Mouse (Mus musculus): ENCODE data around the gene AI413582. TPM values are rescaled to one million over a fixed set of nuclear protein-coding genes. Genes with fewer than 3 reads are reported as not detected.
A peak's percentile ranks its signal among the peaks of the same experiment; 100 is the strongest.

AI413582 gene
- total and polyA plus RNA-seq, 3 experiments: 50.8 to 159 (median 78.2) TPM

DNA sequence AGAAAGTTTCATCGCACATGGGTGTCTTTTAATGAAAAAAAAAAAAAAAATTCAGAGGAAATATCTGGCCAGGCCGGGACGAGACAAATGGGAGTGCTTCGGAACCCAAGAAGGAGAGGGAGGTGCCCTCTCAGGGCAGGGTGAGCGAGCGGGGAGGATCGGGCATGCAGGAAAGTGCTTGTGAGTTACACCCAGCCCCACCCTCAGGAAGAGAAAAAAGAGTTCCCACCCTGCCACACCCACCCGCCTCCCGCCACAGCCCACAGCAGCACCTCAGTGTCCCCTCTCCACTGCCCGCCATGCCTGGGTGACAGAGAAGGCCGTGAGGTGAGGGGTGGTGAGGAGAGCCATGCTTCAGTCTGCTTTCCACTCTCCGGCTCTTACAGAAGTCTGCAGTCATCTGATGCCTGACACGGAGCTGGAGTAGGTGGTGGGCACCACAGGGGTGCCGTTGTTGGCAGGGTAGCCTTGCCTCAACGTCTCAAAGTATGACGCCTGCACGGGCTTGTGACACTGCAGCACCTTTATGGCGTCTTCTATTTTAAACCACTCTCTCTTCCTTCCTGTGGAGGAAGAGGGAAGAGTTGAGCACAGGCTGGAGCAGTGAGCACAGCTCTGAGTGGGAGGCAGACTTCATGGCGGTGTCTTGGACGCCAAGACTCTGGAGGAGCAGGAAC, 15.0 kb upstream of the AI413582 start:
- DNase-seq (ENCODE audit: low spot score) (no peak), ATAC-seq (ENCODE audit: extremely low read depth, insufficient number of reproducible peaks, low FRiP score, poor library complexity, severe bottlenecking) (no peak)
- TF ChIP-seq GATA1 (IDR thresholded peaks at IDR 0.05; ENCODE audit: borderline replicate concordance, low read length) (no peak), POLR2AphosphoS5 (IDR thresholded peaks at IDR 0.05; ENCODE audit: insufficient replicate concordance, low read depth, low read length) (no peak), GATA2 (IDR thresholded peaks at IDR 0.05; ENCODE audit: borderline replicate concordance, low read depth, low read length) (no peak), TAL1 (conservative IDR thresholded peaks at IDR 0.05; ENCODE audit: low read depth, low read length) (no peak), CTCF (IDR thresholded peaks at IDR 0.05; ENCODE audit: low read depth, low read length) (no peak)
- Histone ChIP-seq H3K9me3 (replicated peaks) (no peaks in the 10 kb centered on the region), H3K4me1 (ENCODE audit: insufficient read depth, low read depth, low read length) (peaks cover 81% of the 10 kb centered on the region), H3K36me3 (replicated peaks) (peaks cover 90% of the 10 kb centered on the region), H3K4me3 (ENCODE audit: low read depth, low read length) (peak overlapping the region; percentile 30; the same call in 1 of the 2 replicates), H3K27me3 (ENCODE audit: insufficient read depth, low read length) (no peaks in the 10 kb centered on the region)

DNA sequence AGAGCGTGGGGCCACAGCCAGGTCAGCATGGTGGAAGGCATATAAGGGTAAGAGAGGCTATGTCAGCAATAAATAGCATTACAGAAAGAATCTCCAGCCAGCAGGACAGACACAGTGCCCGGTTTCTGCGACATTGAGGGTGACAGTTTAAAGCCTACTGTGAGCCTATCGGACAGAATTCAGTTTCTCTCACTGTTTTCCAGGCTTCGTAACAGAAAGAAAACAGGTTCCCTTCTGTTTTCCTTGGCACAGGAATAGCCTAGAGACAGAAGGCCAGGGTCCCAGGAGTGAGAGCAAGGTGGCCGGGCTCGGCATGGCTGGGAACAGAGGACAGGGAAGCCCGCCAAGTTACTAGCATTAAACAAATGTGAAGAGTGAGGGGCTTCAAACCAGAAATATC, 14.3 kb upstream of the AI413582 start:
- H3K9me3 ChIP-seq (replicated peaks): no peaks in the 10 kb centered on the region
- DNase-seq (ENCODE audit: low spot score) (no peak), ATAC-seq (ENCODE audit: extremely low read depth, insufficient number of reproducible peaks, low FRiP score, poor library complexity, severe bottlenecking) (no peak)
- no peaks in the 10 kb centered on the region for H3K27me3 ChIP-seq (ENCODE audit: insufficient read depth, low read length)
- no peak overlapping the region for H3K4me3 ChIP-seq (ENCODE audit: low read depth, low read length)
- TF ChIP-seq CTCF (IDR thresholded peaks at IDR 0.05; ENCODE audit: low read depth, low read length): no peak
- TF ChIP-seq GATA2 (IDR thresholded peaks at IDR 0.05; ENCODE audit: borderline replicate concordance, low read depth, low read length): no peak
- no peak for TF ChIP-seq POLR2AphosphoS5 (IDR thresholded peaks at IDR 0.05; ENCODE audit: insufficient replicate concordance, low read depth, low read length)
- no peak for TF ChIP-seq GATA1 (IDR thresholded peaks at IDR 0.05; ENCODE audit: borderline replicate concordance, low read length)
- TF ChIP-seq TAL1 (conservative IDR thresholded peaks at IDR 0.05; ENCODE audit: low read depth, low read length): no peak
- peaks cover 90% of the 10 kb centered on the region for H3K36me3 ChIP-seq (replicated peaks)
- H3K4me1 ChIP-seq (ENCODE audit: insufficient read depth, low read depth, low read length): peaks cover 82% of the 10 kb centered on the region

DNA sequence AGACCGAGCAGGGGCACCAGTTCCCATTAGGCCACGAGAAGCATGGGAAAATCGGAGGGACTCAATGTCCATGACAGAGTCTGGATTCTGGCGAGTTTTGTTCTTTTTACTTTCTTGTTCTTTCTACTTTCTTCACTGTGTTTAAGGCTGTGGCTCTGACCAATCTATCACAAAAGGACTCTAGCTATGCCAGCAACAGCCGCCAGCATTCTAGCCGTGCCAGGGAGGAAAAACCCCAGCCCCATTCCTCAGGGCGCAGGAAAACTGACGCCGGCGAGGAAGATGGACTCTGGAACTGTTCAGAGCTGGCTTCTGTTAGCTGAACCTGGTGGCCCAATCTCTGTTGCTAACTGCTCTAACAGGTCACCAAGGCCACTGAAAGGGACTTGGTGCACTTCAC, 12.9 kb upstream of the AI413582 start:
- DNase-seq (ENCODE audit: low spot score): no peak
- Histone ChIP-seq H3K4me3 (ENCODE audit: low read depth, low read length) (no peak overlapping the region), H3K27me3 (ENCODE audit: insufficient read depth, low read length) (no peaks in the 10 kb centered on the region), H3K9me3 (replicated peaks) (no peaks in the 10 kb centered on the region), H3K4me1 (ENCODE audit: insufficient read depth, low read depth, low read length) (peaks cover 82% of the 10 kb centered on the region), H3K36me3 (replicated peaks) (peaks cover 93% of the 10 kb centered on the region)
- ATAC-seq (ENCODE audit: extremely low read depth, insufficient number of reproducible peaks, low FRiP score, poor library complexity, severe bottlenecking): no peak
- no peak for TF ChIP-seq TAL1 (conservative IDR thresholded peaks at IDR 0.05; ENCODE audit: low read depth, low read length)
- TF ChIP-seq CTCF (IDR thresholded peaks at IDR 0.05; ENCODE audit: low read depth, low read length): no peak
- no peak for TF ChIP-seq GATA1 (IDR thresholded peaks at IDR 0.05; ENCODE audit: borderline replicate concordance, low read length)
- no peak for TF ChIP-seq POLR2AphosphoS5 (IDR thresholded peaks at IDR 0.05; ENCODE audit: insufficient replicate concordance, low read depth, low read length)
- no peak for TF ChIP-seq GATA2 (IDR thresholded peaks at IDR 0.05; ENCODE audit: borderline replicate concordance, low read depth, low read length)

DNA sequence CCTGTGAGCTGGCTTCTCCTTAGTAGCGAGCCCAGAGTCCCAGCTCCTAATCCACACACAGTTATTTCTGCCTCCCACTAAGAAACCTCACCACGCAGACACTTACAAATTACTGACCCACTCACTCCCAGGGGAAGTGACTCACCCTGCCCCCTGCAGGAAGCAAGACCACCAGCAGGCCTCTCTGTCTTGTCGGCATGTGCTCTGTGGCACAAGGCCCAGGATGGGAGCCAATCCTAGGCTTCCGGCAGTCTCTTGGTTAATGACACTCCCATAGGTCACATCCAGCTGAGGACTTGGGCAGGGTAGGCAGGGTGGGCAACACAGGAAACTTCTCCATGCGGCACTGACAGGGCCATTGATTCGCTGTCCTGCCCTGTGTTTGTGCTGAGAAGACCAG, 11.9 kb upstream of the AI413582 start:
- TF ChIP-seq GATA1 (IDR thresholded peaks at IDR 0.05; ENCODE audit: borderline replicate concordance, low read length) (no peak), POLR2AphosphoS5 (IDR thresholded peaks at IDR 0.05; ENCODE audit: insufficient replicate concordance, low read depth, low read length) (no peak), GATA2 (IDR thresholded peaks at IDR 0.05; ENCODE audit: borderline replicate concordance, low read depth, low read length) (no peak), CTCF (IDR thresholded peaks at IDR 0.05; ENCODE audit: low read depth, low read length) (no peak), TAL1 (conservative IDR thresholded peaks at IDR 0.05; ENCODE audit: low read depth, low read length) (no peak)
- Histone ChIP-seq H3K9me3 (replicated peaks) (no peaks in the 10 kb centered on the region), H3K27me3 (ENCODE audit: insufficient read depth, low read length) (no peaks in the 10 kb centered on the region), H3K4me3 (ENCODE audit: low read depth, low read length) (no peak overlapping the region), H3K4me1 (ENCODE audit: insufficient read depth, low read depth, low read length) (peaks cover 79% of the 10 kb centered on the region), H3K36me3 (replicated peaks) (peaks cover 89% of the 10 kb centered on the region)
- ATAC-seq (ENCODE audit: extremely low read depth, insufficient number of reproducible peaks, low FRiP score, poor library complexity, severe bottlenecking): no peak
- DNase-seq (ENCODE audit: low spot score): no peak

DNA sequence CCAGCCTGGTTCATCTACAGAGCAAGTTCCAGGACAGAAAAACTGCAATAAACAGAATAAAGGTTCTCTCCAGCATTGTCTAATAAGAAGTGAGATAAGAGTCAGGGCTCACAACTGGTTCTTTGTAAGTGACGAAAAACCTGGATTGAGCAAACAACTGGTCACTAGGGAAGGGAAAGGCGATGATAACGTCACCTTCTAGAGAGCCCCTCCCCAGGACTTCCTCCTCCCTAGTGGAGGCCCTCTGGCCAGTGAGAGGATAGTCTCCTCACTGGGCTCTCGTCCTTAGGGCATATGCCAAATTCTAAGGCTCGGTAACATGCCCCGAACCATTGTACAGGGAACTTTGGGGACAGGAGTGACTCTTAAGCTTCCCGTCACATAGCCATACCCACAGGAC, 10.5 kb upstream of the AI413582 start:
- Histone ChIP-seq H3K36me3 (replicated peaks) (peaks cover 82% of the 10 kb centered on the region), H3K4me3 (ENCODE audit: low read depth, low read length) (no peak overlapping the region), H3K9me3 (replicated peaks) (no peaks in the 10 kb centered on the region), H3K4me1 (ENCODE audit: insufficient read depth, low read depth, low read length) (peaks cover 78% of the 10 kb centered on the region), H3K27me3 (ENCODE audit: insufficient read depth, low read length) (no peaks in the 10 kb centered on the region)
- ATAC-seq (ENCODE audit: extremely low read depth, insufficient number of reproducible peaks, low FRiP score, poor library complexity, severe bottlenecking): no peak
- no peak for DNase-seq (ENCODE audit: low spot score)
- TF ChIP-seq POLR2AphosphoS5 (IDR thresholded peaks at IDR 0.05; ENCODE audit: insufficient replicate concordance, low read depth, low read length): no peak
- no peak for TF ChIP-seq GATA2 (IDR thresholded peaks at IDR 0.05; ENCODE audit: borderline replicate concordance, low read depth, low read length)
- no peak for TF ChIP-seq CTCF (IDR thresholded peaks at IDR 0.05; ENCODE audit: low read depth, low read length)
- no peak for TF ChIP-seq TAL1 (conservative IDR thresholded peaks at IDR 0.05; ENCODE audit: low read depth, low read length)
- no peak for TF ChIP-seq GATA1 (IDR thresholded peaks at IDR 0.05; ENCODE audit: borderline replicate concordance, low read length)

DNA sequence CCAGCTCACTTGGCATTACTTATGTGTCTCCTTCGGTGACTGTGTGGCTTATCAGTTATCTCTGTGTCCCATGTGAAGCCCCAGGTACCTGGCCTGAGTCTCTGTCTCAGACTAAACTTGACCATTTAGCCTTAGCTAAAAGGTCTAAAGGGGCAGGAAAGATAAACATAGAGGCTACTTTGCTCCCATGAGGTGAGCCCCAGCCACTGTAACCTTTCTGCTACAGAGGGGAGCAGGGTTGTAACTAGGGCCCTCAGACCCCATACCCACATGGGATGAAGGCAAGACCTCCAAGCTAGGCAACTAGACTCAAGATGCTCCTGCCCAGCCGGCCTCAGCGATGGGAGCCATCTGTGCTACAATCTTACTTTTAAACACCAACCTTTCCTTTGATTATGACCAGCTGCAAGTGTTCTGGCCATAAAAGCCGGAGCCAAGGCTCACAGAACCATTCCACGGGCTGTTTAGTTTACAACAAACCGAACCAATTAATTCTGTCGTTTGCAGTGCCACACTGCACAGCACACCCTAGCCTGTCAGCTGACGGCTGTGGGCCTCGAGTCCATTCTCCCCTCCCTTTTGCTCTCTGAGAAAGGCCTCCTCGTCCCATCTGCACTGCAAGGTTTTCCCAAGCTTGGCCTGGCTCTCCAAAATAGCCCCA, 9.7 kb upstream of the AI413582 start:
- TF ChIP-seq GATA1 (IDR thresholded peaks at IDR 0.05; ENCODE audit: borderline replicate concordance, low read length) (no peak), POLR2AphosphoS5 (IDR thresholded peaks at IDR 0.05; ENCODE audit: insufficient replicate concordance, low read depth, low read length) (no peak), TAL1 (conservative IDR thresholded peaks at IDR 0.05; ENCODE audit: low read depth, low read length) (no peak), CTCF (IDR thresholded peaks at IDR 0.05; ENCODE audit: low read depth, low read length) (no peak), GATA2 (IDR thresholded peaks at IDR 0.05; ENCODE audit: borderline replicate concordance, low read depth, low read length) (no peak)
- ATAC-seq (ENCODE audit: extremely low read depth, insufficient number of reproducible peaks, low FRiP score, poor library complexity, severe bottlenecking) (no peak), DNase-seq (ENCODE audit: low spot score) (no peak)
- Histone ChIP-seq H3K4me1 (ENCODE audit: insufficient read depth, low read depth, low read length) (peaks cover 70% of the 10 kb centered on the region), H3K4me3 (ENCODE audit: low read depth, low read length) (no peak overlapping the region; the same call in 1 of the 2 replicates), H3K9me3 (replicated peaks) (no peaks in the 10 kb centered on the region), H3K36me3 (replicated peaks) (peaks cover 74% of the 10 kb centered on the region), H3K27me3 (ENCODE audit: insufficient read depth, low read length) (no peaks in the 10 kb centered on the region)

Data from G1E (cell line).